Mouse (Mus musculus) stomach, postnatal 0 days (tissue): ENCODE measurements around the gene Tnrc6b.

ENCODE experiments used
- CTCF ChIP-seq: IDR thresholded peaks from 2 replicates; pipeline ENCODE4 v1.5.1; 2016; ENCODE audit warnings: antibody characterized with exemption, low read depth, mild to moderate bottlenecking, moderate library complexity
- EP300 ChIP-seq: optimal IDR thresholded peaks from 2 replicates; pipeline ENCODE3; 2016; ENCODE audit warnings: antibody characterized with exemption

DNA sequence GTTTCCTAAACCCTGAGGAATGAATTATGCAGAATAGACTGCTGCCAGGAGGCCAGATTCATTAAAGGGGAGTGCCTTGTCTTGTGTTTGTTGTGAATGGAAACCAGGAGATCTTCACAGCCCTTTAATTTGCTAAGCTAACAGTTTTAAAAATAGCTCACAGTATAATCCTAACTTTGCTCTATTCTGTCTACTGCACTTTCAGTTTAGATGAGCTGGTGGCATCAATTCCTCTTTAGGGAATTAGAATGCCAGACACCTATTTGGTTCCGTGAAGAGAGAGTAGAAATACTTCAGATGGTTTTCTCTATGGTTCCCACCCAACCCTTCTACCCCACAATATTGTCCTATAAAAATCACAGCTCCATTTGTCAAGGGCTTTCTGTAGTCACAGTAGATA lies 74.6 kb downstream of the Tnrc6b start:
- TF ChIP-seq CTCF (no peak), EP300 (no peak)
